Mouse (Mus musculus) limb, embryonic 12.5 days (tissue): Measurements from ENCODE around the gene Hspbap1. TPM values are rescaled to one million over a fixed set of nuclear protein-coding genes. Genes with fewer than 3 reads are reported as not detected.

ENCODE experiments used
- ATAC-seq: fragments of 200-750 bp; cut with Nextera tagmentation; 2 replicates; pipeline ENCODE4 v1.8.0; 2017; ENCODE audit warnings: low read depth, moderate TSS enrichment; ENCODE audit not compliant: insufficient number of reproducible peaks, insufficient read depth, low FRiP score, low TSS enrichment
- H3K27ac ChIP-seq: fragments of 300-500 bp; sonication (generic); 2 replicates; pipeline ENCODE4 v1.5.1; 2016; ENCODE audit warnings: mild to moderate bottlenecking, moderate library complexity
- H3K27me3 ChIP-seq: fragments of 300-500 bp; sonication (generic); 2 replicates; pipeline ENCODE4 v1.6.1; 2016; ENCODE audit warnings: mild to moderate bottlenecking, moderate library complexity
- H3K36me3 ChIP-seq: fragments of 300-500 bp; sonication (generic); 2 replicates; pipeline ENCODE4 v1.6.1; 2016; ENCODE audit warnings: mild to moderate bottlenecking, moderate library complexity
- H3K4me1 ChIP-seq: fragments of 300-500 bp; sonication (generic); replicated peaks from 2 replicates; pipeline ENCODE4 v1.6.1; 2016
- H3K4me2 ChIP-seq: fragments of 300-500 bp; sonication (generic); 2 replicates; pipeline ENCODE4 v1.6.1; 2016; ENCODE audit warnings: mild to moderate bottlenecking, moderate library complexity
- H3K4me3 ChIP-seq: fragments of 300-500 bp; sonication (generic); replicated peaks from 2 replicates; pipeline ENCODE4 v1.5.1; 2016; ENCODE audit warnings: mild to moderate bottlenecking
- H3K9ac ChIP-seq: fragments of 300-500 bp; sonication (generic); replicated peaks from 2 replicates; pipeline ENCODE4 v1.6.1; 2016; ENCODE audit warnings: mild to moderate bottlenecking, moderate library complexity
- H3K9me3 ChIP-seq: fragments of 300-500 bp; sonication (generic); 2 replicates; pipeline ENCODE4 v1.6.1; 2016; ENCODE audit warnings: mild to moderate bottlenecking, moderate library complexity
- WGBS: fragments of 180-500 bp; shearing (Covaris S2); methylation state at CpG from one replicate; pipeline ENCODE4 v1.1.7; 2016; 5-methylcytosine and 5-hydroxymethylcytosine counted together
- polyA plus RNA-seq: library from polyadenylated mRNA; unstranded; fragments of >200 nt; fragmentation: Nextera tagmentation; extraction: Ambion mirVana; gene quantifications from 2 replicates; pipeline ENCODE4 v1.2.1, GENCODE M21; 2016

Gene Hspbap1
- polyA plus RNA-seq, 1 experiment from 2014 or later: 21.6 TPM

DNA sequence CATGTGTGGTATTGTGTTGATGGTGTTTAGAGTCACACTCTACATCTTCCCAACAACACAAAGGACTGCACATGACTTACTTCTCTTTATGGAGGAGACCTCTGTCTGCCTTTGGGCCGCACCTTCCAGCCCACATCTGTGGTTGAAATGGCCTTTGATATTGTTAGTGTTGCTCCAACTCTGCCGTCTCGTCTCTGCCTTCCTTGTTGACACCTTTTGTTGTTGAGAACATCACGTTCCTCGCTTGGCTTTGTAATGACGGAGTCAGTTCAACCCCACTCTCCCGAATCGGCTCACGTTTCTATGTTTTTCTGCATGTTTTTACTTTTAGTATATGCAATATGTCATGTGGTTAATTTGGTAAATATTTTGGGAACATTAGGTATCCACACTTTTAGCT, 10.9 kb downstream of the Hspbap1 start:
- Histone ChIP-seq H3K27me3 (no peaks in the 10 kb centered on the region), H3K9ac (no peak overlapping the region), H3K36me3 (no peaks in the 10 kb centered on the region), H3K4me3 (no peak overlapping the region), H3K4me2 (no peak overlapping the region), H3K27ac (no peak overlapping the region), H3K4me1 (no peaks in the 10 kb centered on the region), H3K9me3 (no peaks in the 10 kb centered on the region)
- WGBS: 87% methylated on average over 9 of the region's 9 CpGs
- no peak for ATAC-seq

- H3K27ac ChIP-seq: no peak overlapping the region
- no peaks in the 10 kb centered on the region for H3K4me1 ChIP-seq
- no peaks in the 10 kb centered on the region for H3K27me3 ChIP-seq
- H3K9me3 ChIP-seq: no peaks in the 10 kb centered on the region
- ATAC-seq: no peak
- no peak overlapping the region for H3K4me3 ChIP-seq
- 87% methylated on average over 5 of the region's 5 CpGs for WGBS
- H3K4me2 ChIP-seq: no peak overlapping the region
- no peak overlapping the region for H3K9ac ChIP-seq
- no peaks in the 10 kb centered on the region for H3K36me3 ChIP-seq
Observed at GRCm38 (mm10) chr16:35781651-35782050, 11.5 kb downstream of the Hspbap1 start.

- H3K4me3 ChIP-seq: no peak overlapping the region
- no peaks in the 10 kb centered on the region for H3K27me3 ChIP-seq
- no peak for ATAC-seq
- H3K27ac ChIP-seq: no peak overlapping the region
- no peaks in the 10 kb centered on the region; the same call in 1 of the 2 replicates for H3K36me3 ChIP-seq
- 77% methylated on average over 13 of the region's 13 CpGs for WGBS
- H3K4me2 ChIP-seq: no peak overlapping the region
- H3K9ac ChIP-seq: no peak overlapping the region
- H3K9me3 ChIP-seq: no peaks in the 10 kb centered on the region
- no peaks in the 10 kb centered on the region for H3K4me1 ChIP-seq
Observed at GRCm38 (mm10) chr16:35782451-35783206, 12.5 kb downstream of the Hspbap1 start.

- no peaks in the 10 kb centered on the region for H3K9me3 ChIP-seq
- no peak for ATAC-seq
- no peak overlapping the region for H3K4me3 ChIP-seq
- H3K4me1 ChIP-seq: no peaks in the 10 kb centered on the region
- H3K36me3 ChIP-seq: peaks cover 1% of the 10 kb centered on the region; the same call in 1 of the 2 replicates
- no peaks in the 10 kb centered on the region for H3K27me3 ChIP-seq
- H3K9ac ChIP-seq: no peak overlapping the region
- no peak overlapping the region for H3K27ac ChIP-seq
- H3K4me2 ChIP-seq: no peak overlapping the region
- WGBS: 78% methylated on average over 3 of the region's 3 CpGs
Observed at GRCm38 (mm10) chr16:35783207-35783573, 13.0 kb downstream of the Hspbap1 start.

GRCm38 (mm10) chr16:35784134-35784725, 14.1 kb downstream of the Hspbap1 start:
- Histone ChIP-seq H3K27me3 (no peaks in the 10 kb centered on the region), H3K4me3 (no peak overlapping the region), H3K27ac (no peak overlapping the region), H3K4me2 (no peak overlapping the region), H3K36me3 (peaks cover 12% of the 10 kb centered on the region; the same call in 1 of the 2 replicates), H3K9me3 (no peaks in the 10 kb centered on the region), H3K9ac (no peak overlapping the region), H3K4me1 (no peaks in the 10 kb centered on the region)
- 85% methylated on average over 7 of the region's 7 CpGs for WGBS
- ATAC-seq: no peak

DNA sequence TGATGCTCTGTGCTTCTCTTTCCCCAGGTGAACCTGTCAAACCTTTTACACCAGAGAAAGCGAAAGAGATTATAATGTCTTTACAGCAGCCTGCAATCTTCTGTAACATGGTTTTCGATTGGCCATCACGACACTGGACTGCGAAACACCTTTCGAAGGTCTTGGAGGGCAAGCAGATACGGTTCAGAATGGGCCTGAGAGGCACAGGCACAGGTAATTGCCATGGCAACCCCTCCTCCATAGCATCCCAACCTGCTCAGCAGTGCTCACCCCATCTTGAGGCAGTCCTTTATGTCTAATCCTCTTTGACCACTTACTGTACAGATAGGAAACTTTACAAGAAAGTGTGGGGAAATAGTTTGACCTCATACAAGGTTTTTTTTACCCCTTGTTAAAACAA, 17.0 kb downstream of the Hspbap1 start:
- Histone ChIP-seq H3K36me3 (peaks cover 26% of the 10 kb centered on the region), H3K27ac (no peak overlapping the region), H3K4me2 (no peak overlapping the region), H3K4me1 (no peaks in the 10 kb centered on the region), H3K27me3 (no peaks in the 10 kb centered on the region), H3K9me3 (no peaks in the 10 kb centered on the region), H3K9ac (no peak overlapping the region), H3K4me3 (no peak overlapping the region)
- WGBS: 89% methylated on average over 6 of the region's 6 CpGs
- no peak for ATAC-seq

DNA sequence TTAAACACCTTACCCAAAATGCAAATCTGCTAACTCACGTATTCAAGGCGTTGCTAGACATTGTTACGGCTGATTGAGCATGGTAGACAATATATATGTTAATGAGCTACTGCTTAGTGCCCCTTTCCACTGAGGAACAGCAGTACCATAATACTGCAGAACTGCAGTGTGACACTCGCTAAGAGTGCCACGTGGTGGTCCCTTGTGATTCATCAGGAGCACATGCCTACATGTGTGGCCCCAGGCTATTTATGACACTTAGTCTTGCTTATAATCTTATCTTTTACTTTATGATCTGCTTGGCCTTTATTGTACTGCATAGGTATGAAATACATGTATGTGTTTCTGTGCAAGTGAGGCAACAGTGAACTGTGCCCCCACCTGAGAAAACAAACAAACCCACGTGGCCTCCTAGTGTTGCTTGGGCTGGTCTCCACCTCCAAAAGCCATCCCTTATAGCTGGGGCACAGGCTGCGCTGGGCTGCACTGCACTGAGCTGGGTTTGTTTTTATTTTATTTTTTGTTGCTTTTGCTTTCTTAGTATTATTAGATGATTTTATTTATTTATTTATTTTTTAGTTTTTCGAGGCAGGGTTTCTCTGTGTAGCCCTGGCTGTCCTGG, 17.5 kb downstream of the Hspbap1 start:
- ATAC-seq: no peak
- H3K4me3 ChIP-seq: no peak overlapping the region
- H3K9me3 ChIP-seq: no peaks in the 10 kb centered on the region
- no peak overlapping the region for H3K27ac ChIP-seq
- no peak overlapping the region for H3K9ac ChIP-seq
- peaks cover 26% of the 10 kb centered on the region for H3K36me3 ChIP-seq
- H3K4me1 ChIP-seq: no peaks in the 10 kb centered on the region
- H3K27me3 ChIP-seq: no peaks in the 10 kb centered on the region
- no peak overlapping the region for H3K4me2 ChIP-seq
- 90% methylated on average over 8 of the region's 8 CpGs for WGBS

GRCm38 (mm10) chr16:35788330-35788729, 18.2 kb downstream of the Hspbap1 start:
- peaks cover 29% of the 10 kb centered on the region for H3K36me3 ChIP-seq
- no peaks in the 10 kb centered on the region for H3K27me3 ChIP-seq
- ATAC-seq: no peak
- no peak overlapping the region for H3K27ac ChIP-seq
- no peaks in the 10 kb centered on the region for H3K9me3 ChIP-seq
- no peak overlapping the region for H3K9ac ChIP-seq
- 90% methylated on average over 6 of the region's 6 CpGs for WGBS
- H3K4me2 ChIP-seq: no peak overlapping the region
- no peak overlapping the region for H3K4me3 ChIP-seq
- no peaks in the 10 kb centered on the region for H3K4me1 ChIP-seq

- Histone ChIP-seq H3K4me3 (no peak overlapping the region), H3K9me3 (no peaks in the 10 kb centered on the region), H3K36me3 (peaks cover 29% of the 10 kb centered on the region), H3K27ac (no peak overlapping the region), H3K27me3 (no peaks in the 10 kb centered on the region), H3K4me1 (no peaks in the 10 kb centered on the region), H3K9ac (no peak overlapping the region), H3K4me2 (no peak overlapping the region)
- WGBS: 85% methylated on average over 6 of the region's 6 CpGs
- ATAC-seq: no peak
Observed at GRCm38 (mm10) chr16:35791962-35792521, 21.9 kb downstream of the Hspbap1 start.

GRCm38 (mm10) chr16:35802163-35802562, 32.0 kb downstream of the Hspbap1 start:
- Histone ChIP-seq H3K4me2 (no peak overlapping the region), H3K4me3 (no peak overlapping the region), H3K27me3 (no peaks in the 10 kb centered on the region), H3K27ac (no peak overlapping the region), H3K36me3 (peaks cover 30% of the 10 kb centered on the region; the same call in 1 of the 2 replicates), H3K9me3 (peaks cover 12% of the 10 kb centered on the region), H3K4me1 (no peaks in the 10 kb centered on the region), H3K9ac (no peak overlapping the region)
- ATAC-seq: no peak
- 88% methylated on average over 7 of the region's 7 CpGs for WGBS

GRCm38 (mm10) chr16:35803723-35804122, 33.5 kb downstream of the Hspbap1 start:
- no peak overlapping the region for H3K4me2 ChIP-seq
- H3K36me3 ChIP-seq: peaks cover 30% of the 10 kb centered on the region; the same call in 1 of the 2 replicates
- ATAC-seq: no peak
- H3K27ac ChIP-seq: no peak overlapping the region
- H3K4me1 ChIP-seq: no peaks in the 10 kb centered on the region
- H3K27me3 ChIP-seq: no peaks in the 10 kb centered on the region
- no peak overlapping the region for H3K9ac ChIP-seq
- H3K4me3 ChIP-seq: no peak overlapping the region
- H3K9me3 ChIP-seq: peaks cover 7% of the 10 kb centered on the region
- 91% methylated on average over 4 of the region's 4 CpGs for WGBS
